Mouse (Mus musculus): Measurements from ENCODE around the gene Map3k14. TPM values are rescaled to one million over a fixed set of nuclear protein-coding genes. Genes with fewer than 3 reads are reported as not detected.
A peak's percentile ranks its signal among the peaks of the same experiment; 100 is the strongest.

Map3k14 gene
- polyA plus RNA-seq, 1 experiment from 2014 or later, result 4.0 TPM

- WGBS, result 76% methylated on average over 5 of the region's 5 CpGs
- Histone ChIP-seq H3K36me3 (replicated peaks) (no peaks in the 10 kb centered on the region), H3K4me3 (no peak overlapping the region), H3K27ac (0 out of 2 replicates have a peak overlapping the region, but pooled peaks have one; percentile 35), H3K9me3 (no peaks in the 10 kb centered on the region), H3K27me3 (ENCODE audit: poor library complexity, severe bottlenecking) (peaks cover 73% of the 10 kb centered on the region), H3K4me1 (peaks cover 24% of the 10 kb centered on the region)
- no peak for DNase-seq (ENCODE audit: extremely low spot score, low spot score)
Observed at GRCm38 (mm10) chr11:103174411-103174832, 92.8 kb downstream of the Map3k14 start.

- DNase-seq (ENCODE audit: extremely low spot score, low spot score), result no peak
- Histone ChIP-seq H3K27ac (no peak overlapping the region), H3K9me3 (no peaks in the 10 kb centered on the region), H3K27me3 (ENCODE audit: poor library complexity, severe bottlenecking) (peaks cover 74% of the 10 kb centered on the region), H3K36me3 (replicated peaks) (no peaks in the 10 kb centered on the region), H3K4me1 (peaks cover 24% of the 10 kb centered on the region), H3K4me3 (no peak overlapping the region)
- 90% methylated on average over 11 of the region's 11 CpGs for WGBS
Observed at GRCm38 (mm10) chr11:103173771-103174344, 93.4 kb downstream of the Map3k14 start.

- Histone ChIP-seq H3K9me3 (no peaks in the 10 kb centered on the region), H3K27me3 (ENCODE audit: poor library complexity, severe bottlenecking) (peaks cover 73% of the 10 kb centered on the region), H3K36me3 (replicated peaks) (no peaks in the 10 kb centered on the region), H3K27ac (no peak overlapping the region), H3K4me1 (peaks cover 24% of the 10 kb centered on the region), H3K4me3 (no peak overlapping the region)
- WGBS, result 84% methylated on average over 7 of the region's 7 CpGs
- DNase-seq (ENCODE audit: extremely low spot score, low spot score), result no peak
Observed at GRCm38 (mm10) chr11:103173041-103173770, 94.1 kb downstream of the Map3k14 start.

GRCm38 (mm10) chr11:103172392-103173040 is 94.8 kb downstream of the Map3k14 start:
- Histone ChIP-seq H3K4me1 (peaks cover 24% of the 10 kb centered on the region), H3K36me3 (replicated peaks) (no peaks in the 10 kb centered on the region), H3K4me3 (no peak overlapping the region), H3K27ac (no peak overlapping the region), H3K27me3 (ENCODE audit: poor library complexity, severe bottlenecking) (peaks cover 75% of the 10 kb centered on the region), H3K9me3 (no peaks in the 10 kb centered on the region)
- no peak for DNase-seq (ENCODE audit: extremely low spot score, low spot score)
- WGBS, result 72% methylated on average over 6 of the region's 6 CpGs

GRCm38 (mm10) chr11:103171703-103172391 is 95.4 kb downstream of the Map3k14 start:
- 52% methylated on average over 9 of the region's 9 CpGs for WGBS
- Histone ChIP-seq H3K36me3 (replicated peaks) (no peaks in the 10 kb centered on the region), H3K4me3 (peak overlapping the region; percentile 72; the same call in 1 of the 2 replicates), H3K4me1 (peaks cover 24% of the 10 kb centered on the region), H3K9me3 (no peaks in the 10 kb centered on the region), H3K27ac (no peak overlapping the region), H3K27me3 (ENCODE audit: poor library complexity, severe bottlenecking) (peaks cover 78% of the 10 kb centered on the region)
- DNase-seq (ENCODE audit: extremely low spot score, low spot score), result no peak

- Histone ChIP-seq H3K4me1 (peaks cover 24% of the 10 kb centered on the region), H3K4me3 (peak overlapping the region; percentile 72), H3K9me3 (no peaks in the 10 kb centered on the region), H3K27me3 (ENCODE audit: poor library complexity, severe bottlenecking) (peaks cover 78% of the 10 kb centered on the region), H3K36me3 (replicated peaks) (no peaks in the 10 kb centered on the region), H3K27ac (peak overlapping the region; percentile 62)
- 4% methylated on average over 23 of the region's 23 CpGs for WGBS
- DNase-seq (ENCODE audit: extremely low spot score, low spot score), result no peak
Observed at GRCm38 (mm10) chr11:103171286-103171620, 96.0 kb downstream of the Map3k14 start.

GRCm38 (mm10) chr11:103170494-103171285 is 96.6 kb downstream of the Map3k14 start, which contains the start of gene Fmnl1:
Gene Fmnl1, plus strand, starts transcription at chr11:103171107.
- DNase-seq (ENCODE audit: extremely low spot score, low spot score), result no peak
- WGBS, result under 1% methylated on average over 73 of the region's 84 CpGs

GRCm38 (mm10) chr11:103170111-103170493 is 97.2 kb downstream of the Map3k14 start:
- peaks cover 78% of the 10 kb centered on the region for H3K27me3 ChIP-seq (ENCODE audit: poor library complexity, severe bottlenecking)
- no peaks in the 10 kb centered on the region for H3K9me3 ChIP-seq
- peaks cover 23% of the 10 kb centered on the region for H3K4me1 ChIP-seq
- peak overlapping the region; percentile 72 for H3K4me3 ChIP-seq
- H3K27ac ChIP-seq, result no peak overlapping the region
- DNase-seq (ENCODE audit: extremely low spot score, low spot score), result no peak
- 59% methylated on average over 3 of the region's 3 CpGs for WGBS
- H3K36me3 ChIP-seq (replicated peaks), result no peaks in the 10 kb centered on the region

More at GRCm38 (mm10) chr11:103170494-103171285, 96.6 kb downstream of the Map3k14 start, which contains the start of gene Fmnl1:
- Histone ChIP-seq H3K27me3 (ENCODE audit: poor library complexity, severe bottlenecking) (peaks cover 78% of the 10 kb centered on the region), H3K27ac (peak within 1 kb of the TSS; percentile 62), H3K4me1 (peaks cover 24% of the 10 kb centered on the region), H3K36me3 (replicated peaks) (no peaks in the 10 kb centered on the region), H3K4me3 (peak within 1 kb of the TSS; percentile 72), H3K9me3 (no peaks in the 10 kb centered on the region)

Other genes with a start within 250 kb of the Map3k14 start
- 62.4 and 66.0 TPM in 2 replicates for gene Nmt1, start 239.3 kb downstream of the Map3k14 start, polyA plus RNA-seq (2016; fragmentation: Nextera tagmentation; extraction: Ambion mirVana)
- gene Dcakd, start 239.1 kb downstream of the Map3k14 start, polyA plus RNA-seq (2016; fragmentation: Nextera tagmentation; extraction: Ambion mirVana), result 261 and 275 TPM in 2 replicates
- gene Plcd3, start 165.8 kb downstream of the Map3k14 start, polyA plus RNA-seq (2016; fragmentation: Nextera tagmentation; extraction: Ambion mirVana), result 1.5 and 1.7 TPM in 2 replicates
- 6.6 and 7.5 TPM in 2 replicates for gene Acbd4, start 165.8 kb downstream of the Map3k14 start, polyA plus RNA-seq (2016; fragmentation: Nextera tagmentation; extraction: Ambion mirVana)
- 1.8 and 2.0 TPM in 2 replicates for gene Hexim1, start 151.2 kb downstream of the Map3k14 start, polyA plus RNA-seq (2016; fragmentation: Nextera tagmentation; extraction: Ambion mirVana)
- 7.2 and 7.6 TPM in 2 replicates for gene Hexim2, start 135.0 kb downstream of the Map3k14 start, polyA plus RNA-seq (2016; fragmentation: Nextera tagmentation; extraction: Ambion mirVana)
- gene Fmnl1, start 96.4 kb downstream of the Map3k14 start, polyA plus RNA-seq (2016; fragmentation: Nextera tagmentation; extraction: Ambion mirVana), result 0.47 and 0.81 TPM in 2 replicates
- 0.21 and 0.32 TPM in 2 replicates for gene 1700023F06Rik, start 58.9 kb downstream of the Map3k14 start, polyA plus RNA-seq (2016; fragmentation: Nextera tagmentation; extraction: Ambion mirVana)
- not detected in 2 replicates for gene Spata32, start 49.0 kb downstream of the Map3k14 start, polyA plus RNA-seq (2016; fragmentation: Nextera tagmentation; extraction: Ambion mirVana)
- 3.7 and 3.8 TPM in 2 replicates for gene Arhgap27, start 96.2 kb upstream of the Map3k14 start, polyA plus RNA-seq (2016; fragmentation: Nextera tagmentation; extraction: Ambion mirVana)
- 8.4 TPM in 2 replicates for gene Plekhm1, start 145.2 kb upstream of the Map3k14 start, polyA plus RNA-seq (2016; fragmentation: Nextera tagmentation; extraction: Ambion mirVana)
- gene Lrrc37a, start 237.1 kb upstream of the Map3k14 start, polyA plus RNA-seq (2016; fragmentation: Nextera tagmentation; extraction: Ambion mirVana), result not detected in 2 replicates